Mouse (Mus musculus) brain, embryonic 14.5 days (tissue): ENCODE measurements around the gene Tmem246. TPM values are rescaled to one million over a fixed set of nuclear protein-coding genes. Genes with fewer than 3 reads are reported as not detected.

ENCODE experiments used
- DNase-seq: peaks from one replicate; pipeline ENCODE4 v3.0.0-alpha.2; 2011; ENCODE audit warnings: low read depth
- CTCF ChIP-seq: fragments of 200-500 bp; IDR thresholded peaks from 2 replicates; pipeline ENCODE4 v1.5.1; 2012; ENCODE audit warnings: inconsistent platforms, mild to moderate bottlenecking, moderate library complexity, borderline replicate concordance; ENCODE audit not compliant: insufficient read depth, insufficient read length; ENCODE audit errors: extremely low read depth
- POLR2A ChIP-seq: fragments of 200-500 bp; IDR thresholded peaks from 2 replicates; pipeline ENCODE4 v1.6.1; 2012; ENCODE audit warnings: mild to moderate bottlenecking, inconsistent platforms, borderline replicate concordance; ENCODE audit not compliant: poor library complexity, insufficient read depth, insufficient read length, severe bottlenecking; ENCODE audit errors: extremely low read depth
- polyA plus RNA-seq: library from polyadenylated mRNA; depleted of rRNA; stranded (reverse); fragments of >200 nt; gene quantifications from 2 replicates; pipeline ENCODE4 v1.2.3, GENCODE M21; 2012

The Tmem246 gene
- polyA plus RNA-seq, 1 experiment, result 61.6 TPM

DNA sequence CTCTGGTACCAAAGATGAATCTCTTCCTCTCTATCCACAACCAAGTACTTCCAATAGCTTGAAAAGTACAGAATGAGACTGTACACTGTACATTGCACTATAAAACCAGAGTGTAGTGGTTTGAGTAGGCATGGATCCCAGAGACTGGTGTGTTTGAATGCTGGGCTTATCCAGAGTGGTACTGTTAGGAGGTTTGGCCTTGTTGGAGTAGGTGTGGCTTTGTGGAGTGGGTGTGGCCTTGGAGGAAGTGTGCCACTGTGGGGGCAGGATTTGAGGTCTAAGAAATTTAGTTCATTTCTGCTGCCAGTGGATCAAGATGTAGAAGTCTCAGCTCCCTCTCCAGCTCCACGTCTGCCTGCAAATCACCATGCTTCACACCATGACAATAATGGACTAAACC is 7.8 kb upstream of the Tmem246 start:
- TF ChIP-seq CTCF, result no peak
- no peak for TF ChIP-seq POLR2A
- DNase-seq, result no peak

DNA sequence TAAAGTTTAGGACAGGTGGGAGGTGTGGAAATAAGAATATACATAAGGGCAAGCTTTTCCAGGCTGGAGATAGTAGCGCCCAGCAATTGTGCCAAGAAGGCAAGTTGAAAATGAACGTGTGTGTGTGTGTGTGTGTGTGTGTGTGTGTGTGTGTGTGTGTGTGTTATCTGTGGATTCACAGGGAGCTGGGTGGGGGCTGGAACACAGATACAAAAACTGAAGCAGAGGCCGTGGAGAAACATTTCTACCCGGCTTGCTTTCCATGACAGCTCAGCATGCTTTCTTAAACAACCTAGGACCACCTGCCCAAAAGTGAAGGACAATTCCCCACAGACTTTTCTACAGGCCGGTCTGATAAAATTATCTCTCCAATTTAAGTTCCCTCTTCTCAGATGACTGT is 6.9 kb upstream of the Tmem246 start:
- no peak for TF ChIP-seq POLR2A
- TF ChIP-seq CTCF, result no peak

DNA sequence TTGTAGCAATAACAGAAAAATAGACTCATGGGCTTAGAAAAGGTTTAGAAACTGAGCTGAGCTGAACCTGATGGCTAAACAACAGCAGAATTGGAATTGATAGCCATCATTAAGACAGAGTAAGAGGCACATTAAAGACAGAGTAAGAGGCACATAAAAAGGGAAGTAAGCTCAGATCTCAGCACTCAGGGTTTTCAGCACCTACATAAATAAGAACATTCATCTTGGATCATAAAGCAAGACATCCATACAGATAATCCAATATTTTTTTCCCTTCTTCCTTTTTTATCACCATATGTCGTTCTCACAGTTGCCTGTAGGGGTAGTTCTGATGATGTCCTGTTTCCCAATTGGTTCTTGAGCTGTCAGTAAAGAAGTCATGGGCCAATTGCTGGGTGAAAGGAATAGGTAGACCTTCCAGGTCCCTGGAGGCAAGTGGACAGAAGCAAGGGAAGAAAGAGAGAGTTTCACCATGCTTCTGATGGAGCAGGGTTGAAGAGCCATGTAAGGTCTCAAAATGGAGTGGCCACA is 6.4 kb upstream of the Tmem246 start:
- DNase-seq, result no peak
- TF ChIP-seq POLR2A (no peak), CTCF (no peak)

More for the DNA sequence above, 6.9 kb upstream of the Tmem246 start:
- DNase-seq, result no peak

DNA sequence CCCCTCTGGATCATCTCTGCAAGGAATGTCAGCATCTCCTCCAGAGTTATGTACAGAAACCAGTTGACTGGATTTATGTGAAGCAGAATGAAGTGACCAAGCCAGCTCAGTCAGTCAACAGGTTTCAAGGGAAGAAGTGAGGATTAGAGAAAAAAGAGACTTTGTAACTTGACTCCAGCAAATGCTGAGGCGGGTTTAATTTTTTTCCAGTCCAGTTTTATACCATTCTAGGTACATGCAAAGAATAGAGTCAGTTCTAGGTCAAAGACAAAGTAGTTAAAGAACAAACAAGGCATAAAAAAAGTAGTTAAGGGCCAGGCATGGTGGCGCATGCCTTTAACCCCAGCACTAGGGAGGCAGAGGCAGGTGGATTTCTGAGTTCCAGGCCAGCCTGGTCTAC is 5.5 kb upstream of the Tmem246 start:
- TF ChIP-seq CTCF (no peak), POLR2A (no peak)

DNA sequence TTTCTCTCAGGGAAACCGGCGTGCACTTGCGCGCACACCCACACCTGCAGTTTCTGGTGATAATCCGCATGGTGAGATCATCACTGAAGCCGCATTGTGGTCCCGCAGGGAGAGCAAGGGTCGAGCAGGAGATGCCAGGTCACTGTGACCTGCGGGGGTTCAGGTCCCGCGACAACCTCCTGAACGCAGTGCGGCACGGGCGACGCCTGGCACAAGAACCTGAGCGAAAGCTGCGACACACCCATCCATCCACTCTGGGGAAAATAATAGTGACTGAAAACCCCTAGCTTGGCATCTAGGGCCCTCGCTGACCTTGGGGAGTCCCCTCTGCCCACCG is 862 bp downstream of the Tmem246 start:
- no peak for TF ChIP-seq POLR2A

More for the DNA sequence above, 5.5 kb upstream of the Tmem246 start:
- DNase-seq, result no peak

DNA sequence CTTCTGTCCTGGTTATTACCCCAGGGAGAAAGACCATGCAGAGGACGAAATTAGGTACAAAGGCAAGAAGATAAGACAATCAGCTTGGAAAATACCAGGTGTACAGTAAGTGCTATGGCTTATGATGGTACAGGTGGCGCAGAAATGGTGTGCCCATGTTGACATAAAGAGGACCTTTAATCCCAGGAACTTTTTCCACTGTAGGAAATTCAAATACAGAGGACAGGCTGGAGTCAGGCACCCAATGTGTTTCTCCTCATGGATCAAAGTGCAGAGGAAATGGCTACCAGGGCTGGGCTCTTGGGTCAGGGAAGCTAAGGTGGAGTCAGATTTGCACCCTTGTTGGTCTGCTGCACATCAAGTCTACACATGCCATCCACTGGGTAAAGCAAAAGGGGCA is 7.5 kb downstream of the Tmem246 start:
- DNase-seq, result no peak
- TF ChIP-seq CTCF (no peak), POLR2A (no peak)

More for the DNA sequence above, 862 bp downstream of the Tmem246 start:
- DNase-seq, result peak; percentile 49

DNA sequence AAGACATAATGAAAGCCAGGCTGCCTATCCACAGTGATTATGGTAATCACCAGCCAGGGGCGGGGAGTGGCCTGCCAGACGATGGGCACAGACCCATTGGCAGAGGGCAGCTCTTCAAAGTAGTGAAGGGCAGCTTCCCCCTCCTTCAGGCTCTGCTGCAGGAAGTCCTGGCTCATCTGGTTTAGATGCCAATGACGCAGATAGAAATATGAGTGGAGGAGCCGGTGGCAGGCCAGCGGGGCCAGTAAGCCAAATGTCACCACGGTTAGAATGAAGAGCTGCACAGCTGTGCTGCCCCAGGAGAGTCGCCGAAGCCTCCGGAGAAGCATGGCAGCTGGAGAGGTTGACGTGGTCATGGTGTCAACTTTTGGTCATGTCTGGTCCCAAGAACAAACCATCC is 10.9 kb downstream of the Tmem246 start:
- no peak for DNase-seq
- TF ChIP-seq POLR2A (no peak), CTCF (no peak)

DNA sequence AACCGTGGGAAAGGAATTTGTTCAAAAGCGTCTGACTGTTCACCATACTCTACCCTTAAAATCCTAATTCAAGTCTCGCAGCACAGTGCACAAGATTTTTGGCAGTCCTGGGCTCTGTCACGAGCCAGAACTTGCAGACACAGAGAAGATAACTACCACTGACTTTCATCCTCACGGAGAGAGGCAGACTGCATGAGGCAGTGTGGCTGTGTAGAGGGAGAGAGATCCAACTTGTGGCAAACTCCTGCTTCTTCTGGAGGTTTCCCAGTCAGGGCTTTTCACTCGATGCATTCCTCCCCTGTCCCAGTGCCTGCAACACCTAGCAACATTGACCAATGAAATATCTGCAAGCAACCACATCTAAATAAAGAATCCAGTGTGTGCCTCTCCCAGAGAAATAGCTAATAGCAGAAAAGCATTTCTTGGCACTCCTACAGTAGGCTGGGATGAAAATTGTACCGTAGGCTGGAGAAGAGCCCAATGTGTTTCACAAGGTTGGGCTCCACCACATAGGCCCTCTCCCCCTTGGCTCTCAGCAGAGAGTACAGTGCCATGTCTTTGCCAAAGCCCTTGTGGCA is 12.1 kb downstream of the Tmem246 start:
- DNase-seq, result no peak
- no peak for TF ChIP-seq CTCF
- no peak for TF ChIP-seq POLR2A

DNA sequence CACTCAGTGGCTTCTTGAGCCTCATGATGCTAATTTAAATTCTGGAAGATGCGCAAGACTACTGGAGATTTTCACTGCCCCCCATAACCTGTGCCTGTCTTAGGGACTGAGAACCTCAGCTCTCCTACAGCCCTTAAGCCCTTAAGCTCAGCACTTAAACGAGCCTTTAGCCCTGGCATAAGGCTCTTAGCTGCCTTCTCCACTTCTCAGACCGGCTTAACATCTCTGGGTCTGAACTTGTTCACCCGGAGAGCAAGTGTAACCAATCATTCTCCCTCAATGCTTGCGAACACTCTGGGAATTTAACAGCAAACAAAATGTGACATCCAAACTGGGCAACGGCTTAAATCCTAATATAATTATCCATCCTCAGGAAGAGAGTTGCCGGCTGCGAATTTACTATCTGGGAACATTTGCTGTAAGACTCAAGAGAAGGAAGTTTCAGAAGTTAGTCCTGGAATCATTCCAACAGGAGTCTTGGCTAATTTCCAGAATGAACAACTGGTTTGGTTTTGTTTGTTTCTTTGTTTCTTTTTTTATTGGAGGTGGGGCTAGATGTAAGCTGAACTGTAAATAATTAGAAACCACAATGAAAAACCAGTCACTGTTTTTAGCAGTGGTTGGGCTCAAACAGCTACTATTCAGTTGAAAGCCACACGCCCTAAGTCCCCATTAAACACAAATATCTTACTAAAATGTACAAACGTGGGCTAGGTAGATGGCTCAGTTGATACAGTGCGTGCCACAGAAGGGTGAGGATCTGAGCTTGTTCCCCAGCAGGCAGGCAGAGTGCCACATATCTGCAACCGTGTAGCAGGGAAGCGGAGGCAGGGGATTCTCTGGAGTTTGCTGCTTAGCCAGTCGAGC is 13.5 kb downstream of the Tmem246 start:
- peak; percentile 55 for DNase-seq
- TF ChIP-seq POLR2A, result no peak
- no peak for TF ChIP-seq CTCF

DNA sequence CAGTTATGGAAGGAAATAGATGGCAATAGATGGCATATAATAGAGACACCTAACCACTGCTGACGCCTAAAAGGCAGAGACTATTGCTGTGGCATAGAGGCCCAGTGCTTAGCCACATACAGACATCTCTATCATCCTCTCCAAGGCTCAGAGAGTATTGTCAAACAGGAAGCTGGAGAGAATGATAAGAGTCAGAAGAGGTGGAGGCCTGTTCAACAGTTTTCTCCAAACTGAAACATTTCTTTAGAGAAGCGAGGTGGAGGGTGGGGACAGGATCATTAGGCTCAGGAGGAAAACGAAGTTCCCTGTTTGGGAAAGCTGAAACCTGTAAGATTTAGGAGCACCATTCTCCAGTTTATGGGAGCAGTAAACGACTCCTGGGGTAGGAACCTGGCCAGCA is 16.4 kb downstream of the Tmem246 start:
- DNase-seq, result no peak
- TF ChIP-seq POLR2A, result no peak

DNA sequence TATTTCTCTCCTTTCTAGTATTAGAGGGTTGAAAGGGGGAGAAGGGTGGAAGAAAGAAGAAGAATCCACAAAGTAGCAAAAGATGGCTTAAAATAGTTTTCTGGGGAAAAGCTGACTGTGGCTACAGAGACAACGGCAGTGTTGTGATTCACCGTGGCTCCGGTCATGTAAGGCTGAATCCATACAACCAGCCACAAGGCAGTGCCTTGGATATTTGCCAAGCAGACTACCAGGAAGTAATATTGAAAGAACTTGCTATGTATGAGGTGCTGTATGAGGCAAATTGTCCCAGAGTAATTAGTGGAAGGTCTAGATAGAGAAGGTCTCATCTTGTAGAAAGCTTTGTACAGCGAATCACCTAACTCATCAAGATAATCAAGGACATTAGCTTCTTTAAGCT is 25.5 kb downstream of the Tmem246 start:
- TF ChIP-seq POLR2A (no peak), CTCF (no peak)
- no peak for DNase-seq

DNA sequence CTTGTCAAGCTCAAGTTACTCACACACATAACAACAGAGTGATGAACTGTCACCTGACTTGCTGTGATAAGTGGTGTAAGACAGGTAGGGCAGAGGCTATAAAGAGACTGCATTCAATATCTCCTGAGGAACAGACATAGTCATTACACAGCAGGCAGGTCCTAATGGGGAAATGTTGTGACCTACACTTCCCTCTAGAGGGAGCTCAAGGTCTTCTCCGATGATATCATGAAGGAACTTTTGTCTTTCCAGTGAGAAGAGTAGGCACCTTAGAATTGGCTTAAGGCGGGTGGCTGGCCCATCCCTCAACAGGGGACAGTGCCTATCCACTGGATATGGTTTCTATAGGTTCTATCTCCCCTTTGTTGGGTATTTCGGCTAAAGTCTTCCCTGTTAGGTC is 30.1 kb downstream of the Tmem246 start:
- TF ChIP-seq CTCF (peak; percentile 73; the same call in 1 of the 2 replicates), POLR2A (no peak)
- peak; percentile 86 for DNase-seq
